Mouse (Mus musculus) kidney, postnatal 0 days (tissue): ENCODE data around the gene Gm12216. TPM values are rescaled to one million over a fixed set of nuclear protein-coding genes. Genes with fewer than 3 reads are reported as not detected.

Experiments used
- ATAC-seq: fragments of 200-750 bp; cut with Nextera tagmentation; replicated peaks from 2 replicates; pipeline ENCODE4 v1.8.0; 2017; ENCODE audit warnings: low read depth, moderate number of reproducible peaks, moderate TSS enrichment, moderate library complexity; ENCODE audit not compliant: low FRiP score
- DNase-seq: peaks from one replicate; pipeline ENCODE4 v3.0.0-alpha.2; 2016; ENCODE audit warnings: low spot score
- H3K27ac ChIP-seq: fragments of 300-500 bp; sonication (generic); 2 replicates; pipeline ENCODE4 v1.5.1; 2014; ENCODE audit warnings: mild to moderate bottlenecking
- H3K27me3 ChIP-seq: fragments of 300-500 bp; sonication (generic); 2 replicates; pipeline ENCODE4 v1.6.1; 2014; ENCODE audit warnings: low read length, mixed read lengths; ENCODE audit not compliant: insufficient read depth
- H3K36me3 ChIP-seq: fragments of 300-500 bp; sonication (generic); 2 replicates; pipeline ENCODE4 v1.6.1; 2014; ENCODE audit warnings: low read length, mixed read lengths; ENCODE audit not compliant: insufficient read depth
- H3K4me1 ChIP-seq: fragments of 300-500 bp; sonication (generic); replicated peaks from 2 replicates; pipeline ENCODE4 v1.6.1; 2014; ENCODE audit warnings: antibody characterized with exemption, low read length, mixed read lengths; ENCODE audit not compliant: insufficient read depth
- H3K4me2 ChIP-seq: fragments of 300-500 bp; sonication (generic); 2 replicates; pipeline ENCODE4 v1.6.1; 2014; ENCODE audit warnings: mild to moderate bottlenecking, low read length, moderate library complexity, mixed read lengths
- H3K4me3 ChIP-seq: fragments of 300-500 bp; sonication (generic); replicated peaks from 2 replicates; pipeline ENCODE4 v1.5.1; 2014; ENCODE audit warnings: low read depth, low read length
- H3K9ac ChIP-seq: fragments of 300-500 bp; sonication (generic); 2 replicates; pipeline ENCODE4 v1.6.1; 2014; ENCODE audit warnings: low read depth, low read length
- H3K9me3 ChIP-seq: fragments of 300-500 bp; sonication (generic); replicated peaks from 2 replicates; pipeline ENCODE4 v1.6.1; 2016; ENCODE audit warnings: low read length, inconsistent platforms, mixed read lengths
- CTCF ChIP-seq: IDR thresholded peaks from 2 replicates; pipeline ENCODE4 v1.5.1; 2016; ENCODE audit warnings: antibody characterized with exemption, low read depth, mild to moderate bottlenecking, moderate library complexity
- WGBS: fragments of 180-500 bp; shearing (Covaris S2); extraction: QIAGEN DNeasy Blood & Tissue Kit; methylation state at CpG from one replicate; pipeline ENCODE4 v1.1.7; 2014; 5-methylcytosine and 5-hydroxymethylcytosine counted together
- polyA plus RNA-seq: library from polyadenylated mRNA; unstranded; fragments of >200 nt; fragmentation: Nextera tagmentation; extraction: Ambion mirVana; gene quantifications from 2 replicates; pipeline ENCODE4 v1.2.1, GENCODE M21; 2015

The Gm12216 gene
- polyA plus RNA-seq, 1 experiment from 2014 or later: 2.3 TPM

- Histone ChIP-seq H3K27ac (no peak overlapping the region), H3K36me3 (no peaks in the 10 kb centered on the region), H3K4me2 (no peak overlapping the region), H3K27me3 (no peaks in the 10 kb centered on the region), H3K4me3 (no peak overlapping the region), H3K9ac (no peak overlapping the region), H3K4me1 (no peaks in the 10 kb centered on the region), H3K9me3 (no peaks in the 10 kb centered on the region)
- no peak for TF ChIP-seq CTCF
- ATAC-seq (no peak), DNase-seq (no peak)
- WGBS: 82% methylated on average over 4 of the region's 4 CpGs
Measured at GRCm38 (mm10) chr11:53825409-53825808, 33.6 kb downstream of the Gm12216 start.

GRCm38 (mm10) chr11:53821945-53822338, 37.1 kb downstream of the Gm12216 start:
- no peaks in the 10 kb centered on the region for H3K4me1 ChIP-seq
- no peak for TF ChIP-seq CTCF
- no peak overlapping the region for H3K4me2 ChIP-seq
- H3K9ac ChIP-seq: no peak overlapping the region
- no peaks in the 10 kb centered on the region for H3K36me3 ChIP-seq
- DNase-seq: no peak
- no peaks in the 10 kb centered on the region for H3K27me3 ChIP-seq
- no peak overlapping the region for H3K27ac ChIP-seq
- WGBS: 90% methylated on average over 3 of the region's 3 CpGs
- H3K9me3 ChIP-seq: no peaks in the 10 kb centered on the region
- no peak overlapping the region for H3K4me3 ChIP-seq
- no peak for ATAC-seq

GRCm38 (mm10) chr11:53821230-53821944, 37.7 kb downstream of the Gm12216 start:
- Histone ChIP-seq H3K27me3 (no peaks in the 10 kb centered on the region), H3K4me1 (no peaks in the 10 kb centered on the region), H3K4me2 (no peak overlapping the region), H3K9ac (no peak overlapping the region), H3K9me3 (no peaks in the 10 kb centered on the region), H3K36me3 (no peaks in the 10 kb centered on the region), H3K27ac (no peak overlapping the region), H3K4me3 (no peak overlapping the region)
- no peak for ATAC-seq
- no peak for TF ChIP-seq CTCF
- WGBS: 72% methylated on average over 11 of the region's 11 CpGs
- DNase-seq: no peak

GRCm38 (mm10) chr11:53820516-53821170, 38.4 kb downstream of the Gm12216 start:
- ATAC-seq (0 out of 2 replicates have a peak, but pooled peaks have one; percentile 21), DNase-seq (no peak)
- H3K27ac ChIP-seq: no peak overlapping the region
- no peaks in the 10 kb centered on the region for H3K9me3 ChIP-seq
- H3K9ac ChIP-seq: no peak overlapping the region
- no peaks in the 10 kb centered on the region for H3K4me1 ChIP-seq
- no peaks in the 10 kb centered on the region for H3K36me3 ChIP-seq
- no peak overlapping the region for H3K4me2 ChIP-seq
- TF ChIP-seq CTCF: no peak
- no peak overlapping the region for H3K4me3 ChIP-seq
- H3K27me3 ChIP-seq: no peaks in the 10 kb centered on the region
- WGBS: 85% methylated on average over 13 of the region's 13 CpGs

- Histone ChIP-seq H3K27me3 (no peaks in the 10 kb centered on the region), H3K9me3 (no peaks in the 10 kb centered on the region), H3K9ac (no peak overlapping the region), H3K27ac (no peak overlapping the region), H3K4me2 (no peak overlapping the region), H3K4me1 (no peaks in the 10 kb centered on the region), H3K4me3 (no peak overlapping the region), H3K36me3 (no peaks in the 10 kb centered on the region)
- WGBS: 89% methylated on average over 6 of the region's 6 CpGs
- ATAC-seq (no peak), DNase-seq (no peak)
- no peak for TF ChIP-seq CTCF
Measured at GRCm38 (mm10) chr11:53819511-53819910, 39.5 kb downstream of the Gm12216 start.

- Histone ChIP-seq H3K4me2 (no peak overlapping the region), H3K9me3 (no peaks in the 10 kb centered on the region), H3K4me3 (no peak overlapping the region), H3K27me3 (no peaks in the 10 kb centered on the region), H3K9ac (no peak overlapping the region), H3K27ac (no peak overlapping the region), H3K36me3 (no peaks in the 10 kb centered on the region), H3K4me1 (no peaks in the 10 kb centered on the region)
- DNase-seq: peak; percentile 35
- WGBS: 51% methylated on average over 6 of the region's 6 CpGs
- TF ChIP-seq CTCF: no peak
- ATAC-seq: no peak
Measured at GRCm38 (mm10) chr11:53818794-53819193, 40.3 kb downstream of the Gm12216 start.
